Mouse (Mus musculus) neural tube, embryonic 14.5 days (tissue): ENCODE measurements around the gene Cux1. TPM values are rescaled to one million over a fixed set of nuclear protein-coding genes. Genes with fewer than 3 reads are reported as not detected.

Experiments used
- ATAC-seq: fragments of 200-750 bp; cut with Nextera tagmentation; 2 replicates; pipeline ENCODE4 v1.8.0; 2017; ENCODE audit warnings: low read depth, mild to moderate bottlenecking, moderate TSS enrichment, moderate library complexity
- H3K27ac ChIP-seq: fragments of 300-500 bp; sonication (generic); 2 replicates; pipeline ENCODE4 v1.5.1; 2014; ENCODE audit warnings: low read depth, mild to moderate bottlenecking, control low read depth, low read length, moderate library complexity, mixed read lengths
- H3K27me3 ChIP-seq: fragments of 300-500 bp; sonication (generic); 2 replicates; pipeline ENCODE4 v1.6.1; 2014; ENCODE audit warnings: low read length; ENCODE audit not compliant: control insufficient read depth, insufficient read depth
- H3K36me3 ChIP-seq: fragments of 300-500 bp; sonication (generic); 2 replicates; pipeline ENCODE4 v1.6.1; 2014; ENCODE audit warnings: low read length, mixed read lengths; ENCODE audit not compliant: control insufficient read depth, insufficient read depth
- H3K4me1 ChIP-seq: fragments of 300-500 bp; sonication (generic); 2 replicates; pipeline ENCODE4 v1.6.1; 2014; ENCODE audit warnings: low read length; ENCODE audit not compliant: control insufficient read depth, insufficient read depth
- H3K4me2 ChIP-seq: fragments of 300-500 bp; sonication (generic); 2 replicates; pipeline ENCODE4 v1.6.1; 2014; ENCODE audit warnings: mild to moderate bottlenecking, low read depth, low read length, control low read depth
- H3K4me3 ChIP-seq: fragments of 300-500 bp; sonication (generic); 2 replicates; pipeline ENCODE4 v1.5.1; 2014; ENCODE audit warnings: low read depth, low read length, control low read depth, mixed read lengths
- H3K9ac ChIP-seq: fragments of 300-500 bp; sonication (generic); replicated peaks from 2 replicates; pipeline ENCODE4 v1.6.1; 2014; ENCODE audit warnings: low read depth, mild to moderate bottlenecking, control low read depth, low read length, mixed read lengths
- H3K9me3 ChIP-seq: fragments of 300-500 bp; sonication (generic); 2 replicates; pipeline ENCODE4 v1.6.1; 2016; ENCODE audit warnings: low read length; ENCODE audit not compliant: control insufficient read depth
- WGBS: fragments of 180-500 bp; shearing (Covaris S2); extraction: QIAGEN DNeasy Blood & Tissue Kit; methylation state at CpG from one replicate; pipeline ENCODE4 v1.1.7; 2014; 5-methylcytosine and 5-hydroxymethylcytosine counted together
- polyA plus RNA-seq: library from polyadenylated mRNA; unstranded; fragments of >200 nt; fragmentation: Nextera tagmentation; extraction: Ambion mirVana; gene quantifications from 2 replicates; pipeline ENCODE4 v1.2.1, GENCODE M21; 2014

Cux1 gene
- polyA plus RNA-seq, 1 experiment from 2014 or later: 95.3 TPM

DNA sequence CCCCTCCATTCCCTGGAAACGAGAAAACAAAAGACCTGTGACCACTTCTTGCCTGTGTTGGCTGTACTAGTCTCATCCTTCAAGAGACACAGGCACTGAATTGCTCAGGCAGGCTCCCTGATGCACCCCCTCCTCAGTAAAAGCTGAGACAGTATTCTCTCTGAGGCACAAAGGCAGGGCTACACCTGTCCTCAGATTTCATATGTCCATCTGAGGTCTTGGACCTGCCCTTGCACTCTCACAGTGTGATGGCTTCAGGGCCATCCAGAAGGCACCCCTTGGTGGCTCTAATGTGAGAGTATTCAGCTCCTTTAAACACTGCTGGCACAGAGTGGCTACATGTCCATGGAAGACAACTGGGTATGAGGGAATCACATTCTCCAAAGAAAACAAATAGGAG lies 32.1 kb downstream of the Cux1 start:
- no peaks in the 10 kb centered on the region for H3K27me3 ChIP-seq
- no peak overlapping the region for H3K4me3 ChIP-seq
- no peaks in the 10 kb centered on the region for H3K9me3 ChIP-seq
- no peaks in the 10 kb centered on the region for H3K4me1 ChIP-seq
- no peak overlapping the region for H3K4me2 ChIP-seq
- H3K36me3 ChIP-seq: no peaks in the 10 kb centered on the region
- 58% methylated on average over 1 of the region's 1 CpGs for WGBS
- no peak overlapping the region for H3K9ac ChIP-seq
- H3K27ac ChIP-seq: no peak overlapping the region
- ATAC-seq: no peak

DNA sequence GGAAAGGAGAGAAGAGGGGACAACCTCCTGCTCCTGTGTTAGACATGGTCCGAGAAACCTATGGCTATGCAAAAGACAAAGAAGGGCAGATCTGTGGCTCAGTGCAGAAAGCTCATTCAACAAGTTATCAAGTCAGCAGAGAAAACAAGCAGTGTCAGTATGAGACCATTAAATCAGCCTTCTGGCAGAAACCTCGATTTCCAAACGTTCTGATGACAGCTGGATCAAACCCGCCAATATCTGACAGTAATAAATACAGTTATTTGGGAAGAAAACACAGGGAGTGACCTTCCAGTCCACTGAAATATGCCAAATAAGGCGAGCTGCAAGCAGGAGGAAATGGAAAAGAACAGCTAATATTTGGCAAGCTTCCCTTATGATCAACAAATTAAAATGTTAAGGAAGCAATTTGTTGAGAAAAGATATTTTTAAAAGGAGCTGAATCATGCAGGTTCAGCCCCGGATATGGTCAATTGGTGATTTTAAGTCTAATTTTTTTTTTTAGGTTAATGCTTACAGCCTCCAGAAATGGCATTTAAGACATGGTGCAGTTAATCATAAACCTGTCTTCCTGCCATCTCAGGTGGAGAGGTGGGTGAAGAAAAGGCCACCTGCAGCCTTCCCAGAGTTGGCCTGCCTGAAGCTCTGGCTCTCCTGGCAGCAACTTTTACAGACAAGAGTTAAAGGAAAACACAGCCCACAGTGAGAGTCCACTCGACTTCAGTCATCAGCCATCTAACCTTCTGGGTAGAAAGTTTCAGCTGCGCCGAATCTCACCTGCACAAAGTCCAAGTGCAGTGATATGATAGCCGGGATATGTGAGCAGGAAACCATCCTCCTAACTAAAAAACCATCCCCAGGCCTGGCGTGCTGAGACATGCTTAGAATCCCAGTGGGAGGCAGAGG lies 33.7 kb downstream of the Cux1 start:
- H3K27ac ChIP-seq: no peak overlapping the region
- no peaks in the 10 kb centered on the region for H3K36me3 ChIP-seq
- no peak overlapping the region for H3K9ac ChIP-seq
- no peaks in the 10 kb centered on the region for H3K27me3 ChIP-seq
- no peak overlapping the region for H3K4me2 ChIP-seq
- no peak overlapping the region for H3K4me3 ChIP-seq
- 86% methylated on average over 11 of the region's 11 CpGs for WGBS
- ATAC-seq: no peak
- H3K9me3 ChIP-seq: no peaks in the 10 kb centered on the region
- no peaks in the 10 kb centered on the region for H3K4me1 ChIP-seq

DNA sequence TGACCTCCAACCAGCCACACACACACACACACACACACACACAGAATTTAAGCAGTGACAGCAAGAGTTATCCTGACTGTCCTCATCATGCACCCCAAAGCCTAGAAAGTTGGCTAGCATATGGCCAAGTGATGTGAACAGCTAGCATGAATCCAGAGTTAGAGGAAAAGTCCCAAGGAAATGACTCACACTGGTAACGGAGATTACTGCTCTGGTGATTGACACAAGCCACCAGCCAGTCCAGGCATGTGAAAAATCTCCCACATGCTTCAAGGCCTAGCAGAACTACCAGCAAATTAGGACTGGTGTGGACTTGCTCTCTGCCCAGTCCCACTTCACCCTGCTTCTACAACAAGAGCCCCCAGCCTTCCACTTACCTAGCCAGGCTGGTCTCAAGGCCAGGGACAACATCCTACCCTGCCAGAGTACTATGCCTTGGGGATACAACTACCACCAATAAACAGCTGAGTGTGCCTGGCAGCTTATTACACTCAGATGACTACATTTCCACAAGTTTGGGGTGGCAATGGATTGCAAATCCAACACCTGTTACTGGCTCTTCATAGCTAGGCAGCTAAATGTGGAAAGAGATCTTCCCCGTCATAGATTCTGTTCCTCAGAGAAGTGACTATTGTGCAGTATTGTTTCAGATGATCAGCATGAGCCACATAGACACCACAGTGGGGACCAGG lies 35.5 kb downstream of the Cux1 start:
- Histone ChIP-seq H3K9ac (no peak overlapping the region), H3K9me3 (no peaks in the 10 kb centered on the region), H3K4me2 (no peak overlapping the region), H3K4me3 (no peak overlapping the region), H3K36me3 (no peaks in the 10 kb centered on the region), H3K4me1 (no peaks in the 10 kb centered on the region; the same call in 1 of the 2 replicates), H3K27me3 (no peaks in the 10 kb centered on the region), H3K27ac (no peak overlapping the region)
- ATAC-seq: no peak
- WGBS: 82% methylated on average over 2 of the region's 2 CpGs

DNA sequence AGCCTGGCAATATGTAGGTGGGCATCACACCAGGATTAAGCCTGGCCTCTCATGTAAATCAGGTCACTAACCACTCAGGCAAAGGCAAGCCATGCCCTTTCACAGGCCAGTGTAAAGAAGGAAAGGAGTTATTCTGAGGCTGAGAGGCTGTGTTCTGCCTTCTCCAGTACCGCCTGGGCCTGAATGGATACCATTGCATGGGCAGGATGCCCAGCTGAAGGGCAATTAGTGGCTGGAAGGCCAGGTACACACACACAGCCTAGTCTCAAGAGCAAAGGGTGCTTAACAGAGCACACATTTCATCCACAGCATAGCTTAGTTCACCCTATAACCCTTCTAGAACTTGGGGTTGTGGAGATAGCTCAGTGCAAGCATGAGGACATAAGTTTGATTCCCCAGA lies 36.4 kb downstream of the Cux1 start:
- H3K9me3 ChIP-seq: no peaks in the 10 kb centered on the region
- 84% methylated on average over 1 of the region's 1 CpGs for WGBS
- H3K36me3 ChIP-seq: no peaks in the 10 kb centered on the region
- no peak overlapping the region for H3K9ac ChIP-seq
- no peak overlapping the region for H3K4me2 ChIP-seq
- H3K4me1 ChIP-seq: no peaks in the 10 kb centered on the region; the same call in 1 of the 2 replicates
- no peak for ATAC-seq
- H3K4me3 ChIP-seq: no peak overlapping the region
- H3K27me3 ChIP-seq: no peaks in the 10 kb centered on the region
- H3K27ac ChIP-seq: no peak overlapping the region; the same call in 1 of the 2 replicates

DNA sequence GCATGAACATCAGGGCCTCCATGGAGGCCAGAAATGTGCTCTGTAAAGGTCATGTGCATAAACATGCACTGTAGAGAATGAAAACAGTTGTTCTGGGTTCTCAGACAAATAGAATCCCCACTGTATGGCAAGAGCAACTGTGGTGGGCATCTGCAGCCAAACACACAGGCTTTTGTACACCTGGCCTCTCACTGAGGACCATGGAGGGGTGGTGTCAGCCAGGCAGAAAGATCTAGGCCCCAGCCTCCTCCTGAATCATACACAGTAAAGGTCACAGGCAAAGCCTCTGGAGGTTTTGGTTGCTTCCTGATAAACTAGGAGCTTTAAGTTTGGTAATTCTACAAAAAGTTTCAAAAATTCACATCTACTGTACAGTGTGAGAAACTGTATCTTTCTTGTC lies 38.1 kb downstream of the Cux1 start:
- Histone ChIP-seq H3K27me3 (no peaks in the 10 kb centered on the region), H3K4me2 (no peak overlapping the region), H3K36me3 (no peaks in the 10 kb centered on the region), H3K9me3 (no peaks in the 10 kb centered on the region), H3K27ac (no peak overlapping the region), H3K4me3 (no peak overlapping the region), H3K4me1 (no peaks in the 10 kb centered on the region; the same call in 1 of the 2 replicates), H3K9ac (no peak overlapping the region)
- no peak for ATAC-seq

DNA sequence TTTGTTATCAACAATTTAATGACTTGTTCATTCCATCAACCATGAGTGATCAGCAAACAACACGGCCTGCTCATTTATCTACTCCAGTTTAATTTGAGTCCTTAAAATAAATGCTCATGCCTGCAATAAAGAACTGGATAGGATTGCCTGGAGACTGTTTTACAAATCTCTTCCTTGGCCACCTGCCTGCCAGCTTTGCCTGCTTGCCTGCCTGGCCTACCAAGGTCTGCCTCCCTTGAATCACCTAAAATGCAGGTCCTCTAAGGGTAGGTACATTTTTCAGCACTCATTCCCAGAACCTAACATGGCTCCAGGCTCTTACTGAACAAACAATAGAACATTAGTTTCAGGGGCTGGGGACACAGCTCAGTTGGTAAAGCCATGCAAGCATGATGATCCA lies 39.4 kb downstream of the Cux1 start:
- no peak overlapping the region for H3K4me3 ChIP-seq
- no peaks in the 10 kb centered on the region for H3K9me3 ChIP-seq
- H3K36me3 ChIP-seq: no peaks in the 10 kb centered on the region
- no peaks in the 10 kb centered on the region; the same call in 1 of the 2 replicates for H3K4me1 ChIP-seq
- WGBS: 49% methylated on average over 1 of the region's 1 CpGs
- H3K27ac ChIP-seq: no peak overlapping the region
- no peak overlapping the region for H3K9ac ChIP-seq
- no peak overlapping the region for H3K4me2 ChIP-seq
- no peaks in the 10 kb centered on the region for H3K27me3 ChIP-seq
- ATAC-seq: no peak

DNA sequence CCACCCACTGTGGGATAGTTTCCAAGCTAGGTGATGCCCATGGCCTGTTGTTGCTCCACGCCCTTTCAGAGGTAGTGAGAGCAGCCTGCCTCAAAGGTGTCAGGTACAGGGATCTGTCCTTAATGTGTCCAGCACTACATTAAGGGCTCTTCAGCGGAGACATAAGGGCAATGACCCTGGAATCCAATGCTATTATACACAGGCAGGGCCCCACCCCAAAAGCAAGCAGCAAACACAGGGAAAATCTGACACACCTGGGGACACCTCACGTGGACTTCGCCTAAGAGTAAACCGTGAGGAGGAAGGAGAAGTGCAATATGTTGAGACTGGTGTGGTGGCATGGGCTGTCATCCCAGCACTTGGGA lies 40.8 kb downstream of the Cux1 start:
- Histone ChIP-seq H3K36me3 (no peaks in the 10 kb centered on the region), H3K4me2 (no peak overlapping the region), H3K9me3 (no peaks in the 10 kb centered on the region), H3K9ac (no peak overlapping the region), H3K27ac (no peak overlapping the region), H3K27me3 (no peaks in the 10 kb centered on the region), H3K4me3 (no peak overlapping the region), H3K4me1 (no peaks in the 10 kb centered on the region; the same call in 1 of the 2 replicates)
- ATAC-seq: no peak
- WGBS: 96% methylated on average over 5 of the region's 5 CpGs

DNA sequence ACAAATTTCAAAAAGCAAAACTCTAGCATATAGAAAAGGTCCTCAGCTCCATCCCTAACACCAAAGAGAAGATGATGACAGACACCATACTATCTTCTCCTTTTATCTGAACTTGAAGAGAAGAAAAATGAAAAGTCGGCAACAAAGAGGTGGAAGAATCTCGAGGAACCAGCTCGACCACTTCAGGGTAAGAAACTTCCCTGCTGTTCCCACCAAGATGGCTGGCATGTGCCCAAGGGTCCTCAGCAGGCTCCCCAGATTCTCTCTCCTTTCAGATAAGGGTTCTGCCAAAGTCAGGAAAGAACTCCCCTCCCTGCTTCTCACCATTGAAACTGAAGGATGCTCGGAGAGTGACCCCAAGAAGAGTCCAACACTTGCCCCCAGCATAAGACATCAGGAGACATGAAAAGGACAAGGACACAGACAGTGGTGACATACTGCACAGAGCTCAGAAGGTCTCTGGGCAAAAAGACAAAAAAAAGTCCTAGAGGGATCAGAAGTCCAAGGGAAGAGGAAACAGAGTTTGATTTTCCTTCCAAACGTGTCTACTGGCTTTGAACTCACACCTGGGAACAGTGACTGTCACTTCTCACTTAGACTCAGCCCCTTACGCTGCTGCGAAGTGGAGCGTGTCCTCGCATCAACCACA lies 41.3 kb downstream of the Cux1 start:
- 87% methylated on average over 9 of the region's 9 CpGs for WGBS
- H3K9ac ChIP-seq: no peak overlapping the region
- no peaks in the 10 kb centered on the region for H3K27me3 ChIP-seq
- H3K4me2 ChIP-seq: no peak overlapping the region
- no peaks in the 10 kb centered on the region for H3K9me3 ChIP-seq
- H3K27ac ChIP-seq: no peak overlapping the region
- no peak for ATAC-seq
- H3K36me3 ChIP-seq: no peaks in the 10 kb centered on the region
- no peak overlapping the region for H3K4me3 ChIP-seq
- no peaks in the 10 kb centered on the region; the same call in 1 of the 2 replicates for H3K4me1 ChIP-seq
